Mouse (Mus musculus): ENCODE measurements at regions not wholly inside any gene's neighbourhood (a gene's known extent, or its start where the extent isn't known, plus 50 kb on each side); places are given as distances from the start of the nearest gene placed in this dataset.

DNA sequence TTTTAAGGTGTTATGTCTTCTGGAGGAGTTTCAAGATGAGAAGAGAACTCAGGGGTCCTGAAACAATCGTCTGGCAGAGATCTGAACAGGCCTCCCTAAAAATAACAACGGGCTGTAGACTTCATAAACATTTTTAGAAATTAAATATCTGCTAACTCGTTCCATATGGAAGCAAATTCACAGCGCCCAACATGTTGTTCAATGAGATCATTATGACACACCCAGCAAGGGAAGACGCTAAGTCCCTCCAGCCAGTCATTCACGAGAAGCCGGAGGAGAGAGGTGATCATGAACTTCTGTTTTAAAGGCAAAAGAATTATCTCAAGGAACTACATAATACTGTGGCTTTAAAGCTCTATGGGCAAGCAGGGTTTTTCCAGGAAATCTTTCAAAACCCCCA, 334.8 kb downstream of the Efna5 start:
- no peak overlapping the region for H3K27ac ChIP-seq (ENCODE audit: low read depth, low read length)
- H3K36me3 ChIP-seq (ENCODE audit: control insufficient read depth, insufficient read depth, low read length), result no peaks in the 10 kb centered on the region
- H3K4me2 ChIP-seq (replicated peaks; ENCODE audit: low read depth, low read length), result no peak overlapping the region
- DNase-seq (ENCODE audit: low spot score) (no peak), ATAC-seq (ENCODE audit: low FRiP score) (no peak)
- no peak overlapping the region for H3K4me3 ChIP-seq (ENCODE audit: low read depth, low read length)
- no peaks in the 10 kb centered on the region for H3K9me3 ChIP-seq (ENCODE audit: control insufficient read depth, low read length)
- H3K27me3 ChIP-seq (ENCODE audit: control insufficient read depth, insufficient read depth, low read length), result no peaks in the 10 kb centered on the region
- WGBS, result 74% methylated on average over 7 of the region's 7 CpGs
- no peak overlapping the region for H3K9ac ChIP-seq (ENCODE audit: low read depth, low read length)
- H3K4me1 ChIP-seq (replicated peaks; ENCODE audit: control insufficient read depth, insufficient read depth, low read length), result no peaks in the 10 kb centered on the region

DNA sequence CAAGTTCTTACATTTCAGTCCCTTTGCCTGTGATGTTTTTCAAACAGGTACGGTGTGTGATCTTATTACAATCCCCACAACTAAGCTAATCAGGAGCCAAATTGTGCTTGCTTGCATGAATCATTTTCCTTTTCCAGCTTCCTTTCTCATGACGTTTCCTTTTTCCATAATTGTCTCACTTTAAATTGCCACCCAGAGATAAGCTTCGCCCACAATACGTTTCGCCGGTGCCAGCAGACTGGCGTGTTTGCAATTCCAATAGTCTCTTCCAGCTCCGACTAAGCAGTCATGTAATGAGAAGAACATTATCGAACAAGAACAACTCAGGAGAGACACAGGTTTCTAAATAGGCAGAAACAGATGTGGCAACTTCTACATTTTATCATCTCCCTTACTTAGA, 335.8 kb downstream of the Efna5 start:
- DNase-seq (ENCODE audit: low spot score), result no peak
- ATAC-seq (ENCODE audit: low FRiP score), result no peak
- no peak overlapping the region for H3K9ac ChIP-seq (ENCODE audit: low read depth, low read length)
- no peaks in the 10 kb centered on the region for H3K4me1 ChIP-seq (replicated peaks; ENCODE audit: control insufficient read depth, insufficient read depth, low read length)
- H3K27ac ChIP-seq (ENCODE audit: low read depth, low read length), result no peak overlapping the region
- H3K4me2 ChIP-seq (replicated peaks; ENCODE audit: low read depth, low read length), result no peak overlapping the region
- no peaks in the 10 kb centered on the region for H3K36me3 ChIP-seq (ENCODE audit: control insufficient read depth, insufficient read depth, low read length)
- no peaks in the 10 kb centered on the region for H3K27me3 ChIP-seq (ENCODE audit: control insufficient read depth, insufficient read depth, low read length)
- WGBS, result 80% methylated on average over 9 of the region's 9 CpGs
- H3K4me3 ChIP-seq (ENCODE audit: low read depth, low read length), result no peak overlapping the region
- no peaks in the 10 kb centered on the region for H3K9me3 ChIP-seq (ENCODE audit: control insufficient read depth, low read length)

DNA sequence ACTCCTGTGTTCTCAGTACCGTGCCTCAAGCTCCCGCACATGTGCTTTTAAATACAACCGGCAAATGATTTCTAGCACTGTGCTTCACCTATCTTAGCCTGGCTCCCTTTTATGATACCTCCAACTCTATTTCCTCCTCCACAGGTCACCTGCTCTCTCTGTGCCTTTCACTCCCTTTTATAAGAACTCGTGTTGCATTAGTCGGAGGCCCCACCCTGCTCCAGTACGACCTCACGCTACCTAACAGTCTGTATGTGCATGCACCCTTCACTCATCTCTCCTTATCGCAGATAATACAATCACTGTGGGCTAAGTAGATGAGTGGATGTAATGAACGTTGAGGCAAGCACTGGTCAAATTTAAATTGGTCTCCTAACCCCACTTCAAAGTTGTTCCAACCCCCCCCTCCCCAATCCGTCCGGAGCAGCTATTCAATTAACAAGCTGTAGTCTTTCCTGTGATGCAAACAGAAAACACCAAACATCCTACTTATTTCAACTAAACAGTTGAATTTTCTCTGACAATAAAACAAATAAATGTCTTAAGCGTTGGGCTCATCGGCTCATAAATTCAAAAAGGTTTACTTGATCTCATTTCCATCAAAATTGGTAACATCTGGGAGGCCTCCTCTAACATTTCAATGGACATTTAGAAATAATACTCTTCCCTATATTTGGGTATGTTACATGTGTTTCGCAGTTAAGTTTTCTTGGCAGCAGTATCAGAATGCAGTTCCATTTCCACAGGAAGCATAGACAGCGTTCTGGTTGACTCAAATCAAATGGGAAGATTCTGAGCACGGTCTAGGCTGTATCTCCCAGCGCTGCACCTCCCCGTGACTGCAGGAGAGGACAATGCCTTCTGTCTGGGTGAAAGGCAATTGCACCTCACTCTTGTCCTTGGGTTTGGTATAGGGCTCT, 337.8 kb downstream of the Efna5 start:
- ATAC-seq (ENCODE audit: low FRiP score) (no peak), DNase-seq (ENCODE audit: low spot score) (no peak)
- WGBS, result 91% methylated on average over 18 of the region's 18 CpGs
- H3K4me3 ChIP-seq (ENCODE audit: low read depth, low read length), result no peak overlapping the region
- H3K27me3 ChIP-seq (ENCODE audit: control insufficient read depth, insufficient read depth, low read length), result no peaks in the 10 kb centered on the region
- H3K9ac ChIP-seq (ENCODE audit: low read depth, low read length), result no peak overlapping the region
- H3K27ac ChIP-seq (ENCODE audit: low read depth, low read length), result no peak overlapping the region
- no peaks in the 10 kb centered on the region for H3K4me1 ChIP-seq (replicated peaks; ENCODE audit: control insufficient read depth, insufficient read depth, low read length)
- no peaks in the 10 kb centered on the region for H3K9me3 ChIP-seq (ENCODE audit: control insufficient read depth, low read length)
- H3K4me2 ChIP-seq (replicated peaks; ENCODE audit: low read depth, low read length), result no peak overlapping the region
- H3K36me3 ChIP-seq (ENCODE audit: control insufficient read depth, insufficient read depth, low read length), result no peaks in the 10 kb centered on the region

DNA sequence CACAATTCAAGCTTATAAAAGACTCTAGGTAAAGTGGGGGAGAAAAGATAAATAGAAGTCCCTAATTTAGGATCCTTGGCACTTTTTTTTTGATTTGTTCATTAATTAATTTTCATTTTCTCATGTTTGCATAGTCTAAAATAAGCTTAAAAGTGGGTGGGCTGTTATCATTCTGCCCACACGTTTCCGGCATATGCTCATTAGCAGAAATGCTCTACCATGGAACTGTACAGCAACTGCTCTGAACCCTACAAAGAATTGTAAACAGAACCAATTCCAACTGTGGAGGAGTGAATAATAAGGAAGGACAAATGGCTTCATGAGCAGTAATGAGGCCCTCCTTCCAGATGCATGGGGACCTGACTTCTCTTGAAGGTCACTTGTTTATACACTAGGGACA, 351.2 kb downstream of the Efna5 start:
- Histone ChIP-seq H3K4me1 (replicated peaks; ENCODE audit: control insufficient read depth, insufficient read depth, low read length) (no peaks in the 10 kb centered on the region), H3K27me3 (ENCODE audit: control insufficient read depth, insufficient read depth, low read length) (no peaks in the 10 kb centered on the region)
- 95% methylated on average over 2 of the region's 2 CpGs for WGBS

DNA sequence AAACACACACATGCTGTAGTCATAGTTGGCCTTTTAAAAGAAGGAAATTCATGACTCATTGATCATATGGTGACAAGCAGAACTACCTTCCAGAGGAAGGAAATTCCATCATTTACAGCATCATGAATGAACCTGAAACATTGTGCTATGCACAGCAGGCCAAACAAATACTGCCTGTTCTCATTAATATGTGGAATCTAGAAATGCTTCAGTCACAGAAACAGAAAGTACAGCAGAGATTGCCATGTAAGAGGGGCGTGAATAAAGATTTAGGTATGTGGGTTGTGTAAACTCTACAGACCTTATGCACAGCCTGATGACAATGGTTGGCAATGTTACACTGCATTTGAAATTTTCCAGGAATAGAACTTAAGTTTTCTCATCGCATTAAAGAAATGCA, 353.6 kb downstream of the Efna5 start:
- no peaks in the 10 kb centered on the region for H3K27me3 ChIP-seq (ENCODE audit: control insufficient read depth, insufficient read depth, low read length)
- WGBS, result 89% methylated on average over 2 of the region's 2 CpGs
- no peak overlapping the region for H3K27ac ChIP-seq (ENCODE audit: low read depth, low read length)
- H3K4me3 ChIP-seq (ENCODE audit: low read depth, low read length), result no peak overlapping the region
- H3K9ac ChIP-seq (ENCODE audit: low read depth, low read length), result no peak overlapping the region
- H3K9me3 ChIP-seq (ENCODE audit: control insufficient read depth, low read length), result no peaks in the 10 kb centered on the region
- DNase-seq (ENCODE audit: low spot score) (no peak), ATAC-seq (ENCODE audit: low FRiP score) (no peak)
- H3K4me2 ChIP-seq (replicated peaks; ENCODE audit: low read depth, low read length), result no peak overlapping the region
- no peaks in the 10 kb centered on the region for H3K4me1 ChIP-seq (replicated peaks; ENCODE audit: control insufficient read depth, insufficient read depth, low read length)
- H3K36me3 ChIP-seq (ENCODE audit: control insufficient read depth, insufficient read depth, low read length), result no peaks in the 10 kb centered on the region

More for the DNA sequence above, 351.2 kb downstream of the Efna5 start:
- H3K4me3 ChIP-seq (ENCODE audit: low read depth, low read length), result no peak overlapping the region
- DNase-seq (ENCODE audit: low spot score), result no peak
- H3K36me3 ChIP-seq (ENCODE audit: control insufficient read depth, insufficient read depth, low read length), result no peaks in the 10 kb centered on the region
- ATAC-seq (ENCODE audit: low FRiP score), result no peak
- H3K27ac ChIP-seq (ENCODE audit: low read depth, low read length), result no peak overlapping the region
- no peak overlapping the region for H3K4me2 ChIP-seq (replicated peaks; ENCODE audit: low read depth, low read length)
- no peaks in the 10 kb centered on the region for H3K9me3 ChIP-seq (ENCODE audit: control insufficient read depth, low read length)
- no peak overlapping the region for H3K9ac ChIP-seq (ENCODE audit: low read depth, low read length)

DNA sequence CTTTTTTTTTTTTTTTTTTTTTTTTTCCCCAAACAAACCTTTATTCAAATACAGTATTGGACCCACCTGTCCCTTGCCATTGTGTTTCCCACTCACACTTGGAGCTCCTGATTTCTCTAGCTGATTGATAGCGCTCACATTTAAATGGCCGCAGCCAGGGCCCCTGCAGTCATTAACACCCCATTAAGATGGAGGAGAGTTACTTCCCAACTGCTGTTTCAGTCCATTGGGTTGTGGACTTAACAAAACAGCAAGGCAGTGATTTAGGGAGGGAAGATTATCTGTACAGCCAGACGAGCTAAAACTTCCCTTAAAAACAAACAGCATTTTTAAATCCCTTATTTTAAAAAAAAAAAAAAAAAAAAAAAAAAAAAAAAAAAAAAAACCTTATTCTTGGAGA, 367.5 kb downstream of the Efna5 start:
- WGBS, result 53% methylated on average over 3 of the region's 3 CpGs
- no peak overlapping the region for H3K9ac ChIP-seq (ENCODE audit: low read depth, low read length)
- no peak for DNase-seq (ENCODE audit: low spot score)
- no peaks in the 10 kb centered on the region for H3K4me1 ChIP-seq (replicated peaks; ENCODE audit: control insufficient read depth, insufficient read depth, low read length)
- H3K4me2 ChIP-seq (replicated peaks; ENCODE audit: low read depth, low read length), result no peak overlapping the region
- no peak for ATAC-seq (ENCODE audit: low FRiP score)
- H3K36me3 ChIP-seq (ENCODE audit: control insufficient read depth, insufficient read depth, low read length), result no peaks in the 10 kb centered on the region
- H3K9me3 ChIP-seq (ENCODE audit: control insufficient read depth, low read length), result no peaks in the 10 kb centered on the region
- H3K27ac ChIP-seq (ENCODE audit: low read depth, low read length), result no peak overlapping the region
- no peaks in the 10 kb centered on the region for H3K27me3 ChIP-seq (ENCODE audit: control insufficient read depth, insufficient read depth, low read length)
- H3K4me3 ChIP-seq (ENCODE audit: low read depth, low read length), result no peak overlapping the region

DNA sequence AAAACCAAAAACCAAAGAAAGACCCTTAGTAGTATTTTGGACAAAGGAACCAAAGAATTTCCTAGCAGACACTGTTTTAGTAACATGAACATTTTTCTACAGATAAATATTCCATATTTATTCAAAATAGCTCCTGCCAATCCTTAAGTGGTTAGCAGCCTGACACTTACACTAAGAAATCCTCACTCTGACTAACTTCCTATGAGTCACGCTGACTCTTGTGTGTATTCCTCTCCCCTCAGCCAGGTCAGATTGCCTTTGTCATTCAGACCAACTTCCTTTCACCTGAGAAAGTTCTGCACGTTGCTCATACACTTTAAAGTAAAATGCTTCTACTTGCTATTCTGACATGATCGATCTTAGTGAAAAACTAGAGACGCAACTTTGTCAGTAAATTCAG, 370.9 kb downstream of the Efna5 start:
- H3K27ac ChIP-seq (ENCODE audit: low read depth, low read length), result no peak overlapping the region
- no peaks in the 10 kb centered on the region for H3K36me3 ChIP-seq (ENCODE audit: control insufficient read depth, insufficient read depth, low read length)
- WGBS, result 85% methylated on average over 4 of the region's 4 CpGs
- H3K4me1 ChIP-seq (replicated peaks; ENCODE audit: control insufficient read depth, insufficient read depth, low read length), result no peaks in the 10 kb centered on the region; the same call in 1 of the 2 replicates
- H3K9me3 ChIP-seq (ENCODE audit: control insufficient read depth, low read length), result no peaks in the 10 kb centered on the region
- no peak overlapping the region for H3K4me2 ChIP-seq (replicated peaks; ENCODE audit: low read depth, low read length)
- no peak overlapping the region for H3K9ac ChIP-seq (ENCODE audit: low read depth, low read length)
- ATAC-seq (ENCODE audit: low FRiP score) (no peak), DNase-seq (ENCODE audit: low spot score) (no peak)
- no peaks in the 10 kb centered on the region for H3K27me3 ChIP-seq (ENCODE audit: control insufficient read depth, insufficient read depth, low read length)
- H3K4me3 ChIP-seq (ENCODE audit: low read depth, low read length), result no peak overlapping the region

DNA sequence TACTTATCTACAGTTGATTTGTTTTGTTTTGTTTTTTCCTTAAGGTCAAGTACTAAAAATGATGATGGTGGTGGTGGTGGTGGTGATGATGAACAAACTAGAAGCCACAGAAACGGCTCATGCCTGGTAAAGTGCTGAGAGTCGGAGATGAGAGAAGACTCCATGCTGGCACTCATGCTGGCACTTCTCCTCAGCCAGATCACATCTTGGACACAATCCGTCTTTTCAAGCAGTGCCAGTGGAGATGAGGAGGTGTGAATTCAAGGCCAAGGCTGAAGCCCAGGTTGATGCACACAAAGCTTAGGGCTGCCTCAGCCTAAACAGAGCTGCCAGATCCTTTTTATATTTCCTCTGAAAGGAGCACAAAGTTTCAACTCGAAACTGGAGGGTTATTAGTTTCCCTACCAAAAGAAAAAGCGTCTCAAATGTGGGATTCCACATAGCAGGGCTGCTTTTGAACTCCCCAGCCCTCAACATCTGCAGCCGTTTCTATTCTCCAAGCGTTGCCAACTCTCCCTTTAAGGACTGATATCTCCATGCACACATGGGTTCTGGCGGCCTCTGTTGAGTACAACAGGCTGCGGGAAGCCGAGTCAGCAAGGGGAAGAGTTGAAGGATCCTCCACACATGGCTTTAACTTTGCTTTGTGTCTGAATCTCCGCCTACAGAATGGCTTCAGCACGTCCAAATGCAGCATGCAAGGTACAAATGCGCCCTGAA, 373.2 kb downstream of the Efna5 start:
- H3K4me2 ChIP-seq (replicated peaks; ENCODE audit: low read depth, low read length), result no peak overlapping the region
- H3K9ac ChIP-seq (ENCODE audit: low read depth, low read length), result no peak overlapping the region
- no peaks in the 10 kb centered on the region for H3K27me3 ChIP-seq (ENCODE audit: control insufficient read depth, insufficient read depth, low read length)
- H3K27ac ChIP-seq (ENCODE audit: low read depth, low read length), result no peak overlapping the region
- DNase-seq (ENCODE audit: low spot score) (no peak), ATAC-seq (ENCODE audit: low FRiP score) (no peak)
- no peaks in the 10 kb centered on the region for H3K9me3 ChIP-seq (ENCODE audit: control insufficient read depth, low read length)
- H3K4me1 ChIP-seq (replicated peaks; ENCODE audit: control insufficient read depth, insufficient read depth, low read length), result no peaks in the 10 kb centered on the region; the same call in 1 of the 2 replicates
- H3K36me3 ChIP-seq (ENCODE audit: control insufficient read depth, insufficient read depth, low read length), result no peaks in the 10 kb centered on the region
- WGBS, result 82% methylated on average over 13 of the region's 13 CpGs
- H3K4me3 ChIP-seq (ENCODE audit: low read depth, low read length), result no peak overlapping the region

DNA sequence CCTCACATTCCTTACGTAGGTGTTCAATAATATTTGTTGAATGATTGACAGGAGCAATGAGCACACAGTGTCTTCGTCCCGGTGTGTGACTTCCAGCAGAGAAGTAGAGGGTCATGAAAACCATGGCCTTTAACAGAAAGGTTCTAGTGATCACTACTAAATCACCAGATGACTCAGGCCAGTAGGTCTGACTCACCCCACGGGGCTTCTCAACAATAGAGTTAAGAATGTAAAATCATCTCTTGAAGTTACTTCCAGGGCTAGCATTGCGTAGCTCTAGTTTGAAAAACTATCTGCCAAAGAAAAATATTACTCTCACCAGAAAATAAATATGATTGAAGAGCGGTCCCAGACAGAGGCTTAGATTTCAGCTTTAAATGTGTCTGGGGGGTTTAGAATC, 376.4 kb downstream of the Efna5 start:
- Histone ChIP-seq H3K4me3 (ENCODE audit: low read depth, low read length) (no peak overlapping the region), H3K36me3 (ENCODE audit: control insufficient read depth, insufficient read depth, low read length) (no peaks in the 10 kb centered on the region), H3K9me3 (ENCODE audit: control insufficient read depth, low read length) (no peaks in the 10 kb centered on the region), H3K4me2 (replicated peaks; ENCODE audit: low read depth, low read length) (no peak overlapping the region), H3K4me1 (replicated peaks; ENCODE audit: control insufficient read depth, insufficient read depth, low read length) (no peaks in the 10 kb centered on the region; the same call in 1 of the 2 replicates), H3K27me3 (ENCODE audit: control insufficient read depth, insufficient read depth, low read length) (no peaks in the 10 kb centered on the region), H3K9ac (ENCODE audit: low read depth, low read length) (no peak overlapping the region), H3K27ac (ENCODE audit: low read depth, low read length) (no peak overlapping the region)
- WGBS, result 67% methylated on average over 6 of the region's 6 CpGs
- DNase-seq (ENCODE audit: low spot score), result no peak
- no peak for ATAC-seq (ENCODE audit: low FRiP score)

Measured in hindbrain, embryonic 11.5 days (tissue).